Mouse (Mus musculus) ovary, postnatal 14 days (tissue): ENCODE results near the gene Ndufb5.
"Not testable (repeated sequence)": the region's sequence is repeated elsewhere in the genome, so short reads cannot be mapped to it uniquely, and the experiment has no call there.

Experiments
- DNase-seq: peaks from one replicate; pipeline ENCODE4 v3.0.0; 2022; ENCODE audit warnings: low spot score

The Ndufb5 gene

DNA sequence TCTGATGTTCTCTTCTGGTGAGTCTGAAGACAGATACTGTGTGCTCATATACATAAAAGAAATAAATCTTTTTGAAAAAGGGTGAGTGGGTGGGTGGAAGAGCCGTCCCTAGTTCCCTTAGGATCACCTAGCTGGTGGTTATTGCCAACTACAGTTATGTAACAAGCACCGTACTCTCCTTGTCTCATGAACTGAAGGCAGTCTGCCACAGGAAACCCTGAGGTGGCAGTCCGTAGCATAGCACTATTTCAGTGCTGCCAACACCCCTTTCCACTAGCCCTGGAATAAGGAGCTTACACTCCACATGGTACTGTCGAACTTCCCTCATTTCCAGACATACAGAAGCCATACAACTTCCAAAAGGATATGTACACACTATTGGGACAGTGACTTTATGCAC is 8.9 kb upstream of the Ndufb5 start:
- no peak for DNase-seq

DNA sequence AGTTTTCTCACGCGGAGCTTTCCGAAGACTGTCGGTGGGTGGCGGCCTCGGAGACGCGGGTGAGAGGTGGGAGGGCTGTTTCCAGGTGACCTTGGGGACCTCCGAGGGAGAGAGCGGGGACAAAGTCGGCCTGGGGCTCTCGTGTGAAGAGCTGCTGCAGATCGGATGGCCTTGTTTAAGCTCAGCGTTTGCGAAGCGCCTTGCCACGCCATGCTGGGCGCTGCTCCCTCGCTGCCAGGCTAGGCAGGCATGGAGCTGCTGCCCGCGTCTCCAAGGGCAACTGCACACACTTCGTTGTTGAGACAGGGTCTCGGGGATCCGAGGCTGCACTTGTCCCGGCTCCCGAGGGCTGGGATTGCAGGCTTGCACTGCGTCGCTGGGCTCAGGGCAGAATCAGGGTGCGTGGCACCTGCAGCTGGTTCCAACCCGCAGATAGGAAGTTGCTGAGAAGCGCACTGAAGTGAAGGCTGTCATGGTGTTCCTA is 424 bp downstream of the Ndufb5 start, which contains the start of gene Mrpl47:
TSS of gene Mrpl47 (minus strand) at position 434 of the 484 bp plus-strand sequence.
- no peak for DNase-seq

DNA sequence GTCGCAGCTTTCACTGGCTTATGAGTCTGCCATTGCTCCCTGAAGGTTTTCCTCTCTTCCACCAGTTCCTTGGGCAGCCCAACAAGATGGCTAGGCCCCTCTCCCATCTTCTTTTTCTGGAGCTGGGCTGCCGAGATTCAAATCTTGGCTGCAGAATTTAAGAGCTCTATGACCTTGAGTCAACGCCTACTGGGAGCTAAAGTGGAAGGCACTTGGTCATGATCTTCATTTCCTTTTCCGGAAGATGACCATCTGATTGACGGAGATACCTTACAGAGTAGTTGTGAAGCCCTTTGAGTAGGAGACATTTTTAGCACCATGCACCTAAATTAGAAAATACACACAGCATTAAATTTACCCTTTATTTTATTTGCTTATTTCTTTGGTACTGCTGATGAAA is 1.8 kb downstream of the Ndufb5 start:
- no peak for DNase-seq

DNA sequence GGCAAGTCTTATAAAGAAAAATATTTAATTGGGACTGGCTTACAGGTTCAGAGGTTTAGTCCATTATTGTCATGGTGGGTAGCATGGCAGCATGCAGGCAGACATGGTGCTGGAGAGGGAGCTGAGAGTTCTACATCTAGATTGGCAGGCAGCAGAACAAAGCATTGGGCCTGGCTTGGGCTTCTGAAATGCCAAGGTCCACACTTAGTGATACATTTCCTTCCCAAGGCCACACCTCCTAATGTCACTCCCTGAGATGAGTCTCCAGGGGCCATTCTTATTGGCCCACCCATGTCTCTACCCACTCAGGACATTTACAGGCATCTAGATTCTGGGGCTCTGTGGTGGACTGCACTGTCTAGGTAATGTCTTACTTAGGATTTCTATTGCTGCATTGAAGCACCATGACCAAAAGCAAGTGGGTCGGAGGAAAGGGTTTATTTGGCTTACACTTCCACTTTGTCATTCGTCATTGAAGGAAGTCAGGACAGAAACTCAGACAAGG is 5.5 kb downstream of the Ndufb5 start:
- DNase-seq, result no peak

DNA sequence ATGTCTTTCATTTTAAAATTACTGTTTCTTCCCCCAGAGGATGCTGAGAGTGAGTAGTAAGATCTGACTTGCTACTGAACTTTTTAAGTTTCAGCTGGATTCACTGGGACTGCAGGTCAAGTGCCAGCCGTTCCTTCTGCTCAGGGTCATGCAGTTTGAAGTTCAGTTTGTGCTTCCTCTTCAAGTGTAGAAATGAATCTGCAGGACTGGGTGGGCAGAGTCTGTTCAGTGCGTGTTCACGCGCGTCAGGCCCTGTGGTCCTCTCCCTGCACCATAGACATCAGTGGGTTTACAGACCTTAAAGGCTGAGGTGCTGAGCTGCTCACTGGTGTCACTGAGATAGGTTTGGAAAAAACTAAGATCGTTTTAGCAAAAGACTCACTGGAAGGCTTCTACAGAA is 8.2 kb downstream of the Ndufb5 start:
- no peak for DNase-seq

DNA sequence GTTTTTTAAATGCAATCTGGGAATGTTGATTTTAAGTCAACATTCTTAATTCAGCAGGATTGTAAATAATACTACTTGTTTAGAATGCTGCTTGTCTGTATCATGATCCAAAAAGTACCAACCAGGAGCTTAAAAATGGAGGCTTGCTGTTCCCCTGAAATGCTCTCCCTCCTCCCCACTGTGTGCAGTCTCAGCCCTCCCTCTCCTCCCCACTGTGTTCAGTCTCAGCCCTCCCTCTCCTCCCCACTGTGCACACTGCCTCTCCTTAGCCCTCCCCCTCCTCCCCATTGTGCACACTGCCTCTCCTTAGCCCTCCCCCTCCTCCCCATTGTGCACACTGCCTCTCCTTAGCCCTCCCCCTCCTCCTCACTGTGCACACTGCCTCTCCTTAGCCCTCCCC is 8.6 kb downstream of the Ndufb5 start:
- DNase-seq, result not testable (repeated sequence)

DNA sequence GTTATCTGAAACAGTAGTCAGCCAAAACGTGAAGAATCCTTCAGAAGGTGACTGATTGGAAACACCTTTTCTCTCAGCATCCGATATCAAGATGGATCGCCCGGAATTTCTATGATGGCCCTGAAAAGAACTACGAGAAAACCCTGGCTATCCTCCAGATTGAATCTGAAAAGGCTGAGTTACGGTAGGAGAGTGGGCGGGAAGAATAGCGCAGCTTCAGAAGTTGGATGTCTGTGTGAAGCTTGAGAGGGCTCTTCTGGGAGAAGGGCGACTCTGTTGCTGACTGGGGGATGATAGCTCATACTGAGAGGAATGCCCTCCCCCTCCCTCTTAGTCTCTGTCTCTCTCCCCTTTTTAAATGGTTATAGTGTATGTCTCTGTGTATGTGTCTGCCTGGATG is 11.6 kb downstream of the Ndufb5 start:
- no peak for DNase-seq

DNA sequence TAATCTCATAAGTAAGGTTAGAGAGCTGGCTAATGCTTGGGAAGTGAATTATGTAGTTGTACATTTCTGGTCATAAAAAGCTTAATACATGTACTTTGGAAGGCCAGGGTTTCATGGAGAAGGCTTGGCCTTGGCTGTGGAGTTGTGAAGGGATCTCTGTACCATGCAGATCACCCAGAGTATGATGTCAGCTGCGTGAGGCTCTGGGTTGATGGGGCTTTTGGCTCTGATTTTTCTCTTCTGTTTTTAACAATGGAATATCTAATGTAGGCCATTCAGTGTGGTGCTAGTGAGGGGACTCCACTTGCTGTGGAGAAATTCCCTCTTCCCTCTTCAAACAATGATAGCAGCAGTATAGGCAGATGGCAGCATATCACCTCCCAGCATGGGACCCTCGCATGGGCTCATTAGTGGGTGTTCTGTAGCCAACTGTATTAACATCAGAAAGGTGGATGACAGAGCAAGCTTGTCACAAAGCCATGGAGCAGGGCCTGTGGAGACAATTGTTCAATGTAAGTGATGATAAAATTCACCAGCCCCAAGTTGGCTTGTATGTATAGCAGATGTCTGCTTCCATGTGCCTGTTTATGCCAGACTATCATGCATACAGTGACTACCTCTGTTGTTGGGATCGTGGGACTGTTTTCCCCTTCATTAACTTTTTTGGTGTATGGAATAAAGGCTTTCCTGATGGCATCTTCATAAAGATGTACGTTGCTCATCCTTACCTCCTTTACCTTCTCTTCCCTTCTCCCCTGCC is 13.2 kb downstream of the Ndufb5 start:
- DNase-seq, result no peak

DNA sequence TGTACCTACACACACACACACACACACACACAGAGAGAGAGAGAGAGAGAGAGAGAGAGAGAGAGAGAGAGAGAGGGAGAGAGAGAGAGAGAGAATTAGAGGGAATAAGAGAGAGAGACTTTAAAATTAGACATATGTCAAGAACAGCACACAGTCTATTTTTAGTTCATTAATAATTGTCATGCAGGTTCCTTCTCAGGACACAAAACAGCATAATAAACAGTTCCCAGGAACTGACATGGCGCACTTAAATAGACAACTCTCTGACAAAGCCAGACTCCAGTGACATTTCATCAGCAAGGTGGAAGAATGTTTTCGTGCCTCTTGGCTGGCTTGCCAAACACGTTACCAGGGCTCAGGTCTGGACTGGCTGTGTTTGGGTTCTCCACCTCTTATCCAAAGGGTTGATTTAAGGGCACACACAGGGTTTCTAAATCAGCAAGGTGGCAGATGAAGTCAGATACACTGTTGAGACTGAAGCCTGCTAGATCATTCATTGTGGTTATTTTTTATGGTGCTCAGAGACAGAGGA is 17.7 kb downstream of the Ndufb5 start:
- no peak for DNase-seq

DNA sequence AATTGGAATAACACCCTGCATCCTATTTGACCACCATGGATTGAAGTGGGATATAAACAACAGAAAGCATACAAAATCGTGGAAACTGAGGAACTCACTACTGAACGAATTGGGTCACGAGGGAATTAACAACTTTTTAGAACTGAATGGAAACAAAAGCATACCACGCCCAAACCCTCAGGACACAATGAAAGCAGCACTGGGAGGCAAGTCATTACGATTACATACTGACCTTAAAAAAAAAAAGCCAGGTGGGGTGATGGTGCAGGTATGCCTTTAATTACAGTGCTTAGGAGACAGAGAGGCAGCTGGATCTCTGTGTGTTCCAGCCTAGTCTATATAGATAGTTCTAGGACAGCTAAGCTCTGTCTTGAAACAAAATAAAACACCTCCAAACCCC is 22.4 kb downstream of the Ndufb5 start:
- DNase-seq, result no peak

DNA sequence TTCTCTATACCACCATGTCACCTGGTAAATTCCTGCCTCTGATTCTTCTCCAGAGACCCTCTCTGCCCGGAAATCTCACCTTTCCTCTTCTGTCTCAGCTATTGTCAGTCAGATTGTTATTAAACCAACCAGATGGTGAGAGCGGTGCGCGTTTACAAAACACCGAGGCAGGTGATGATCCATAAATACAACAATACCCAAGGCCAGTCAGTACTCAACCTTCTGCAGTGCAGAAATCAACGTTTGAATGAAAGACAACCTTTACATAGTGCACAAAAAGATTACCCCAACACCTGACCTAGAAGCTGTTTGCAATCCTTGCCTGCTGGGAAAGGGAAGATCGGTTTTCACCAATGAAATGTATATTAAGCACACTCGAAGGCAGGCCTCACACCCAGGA is 26.2 kb downstream of the Ndufb5 start:
- DNase-seq, result no peak

DNA sequence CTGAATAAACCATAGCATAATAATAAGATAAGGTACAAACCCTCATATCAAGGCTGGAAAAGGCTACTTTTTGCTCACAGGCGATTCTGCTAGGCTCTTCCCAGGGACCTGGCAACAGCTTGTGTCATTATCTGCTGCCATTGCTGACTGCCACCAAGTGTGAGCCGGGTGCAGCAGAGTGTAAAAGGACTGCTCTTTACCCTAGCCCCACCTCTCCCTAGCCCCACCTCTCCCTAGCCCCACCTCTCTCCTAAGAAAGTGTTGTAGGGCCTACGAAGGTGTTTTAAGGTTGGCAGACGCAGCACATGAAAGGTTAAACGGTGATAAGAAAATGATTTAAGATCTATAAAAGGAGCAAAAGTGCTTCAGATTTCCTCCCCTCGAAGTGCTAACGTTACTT is 27.1 kb downstream of the Ndufb5 start:
- DNase-seq, result no peak

DNA sequence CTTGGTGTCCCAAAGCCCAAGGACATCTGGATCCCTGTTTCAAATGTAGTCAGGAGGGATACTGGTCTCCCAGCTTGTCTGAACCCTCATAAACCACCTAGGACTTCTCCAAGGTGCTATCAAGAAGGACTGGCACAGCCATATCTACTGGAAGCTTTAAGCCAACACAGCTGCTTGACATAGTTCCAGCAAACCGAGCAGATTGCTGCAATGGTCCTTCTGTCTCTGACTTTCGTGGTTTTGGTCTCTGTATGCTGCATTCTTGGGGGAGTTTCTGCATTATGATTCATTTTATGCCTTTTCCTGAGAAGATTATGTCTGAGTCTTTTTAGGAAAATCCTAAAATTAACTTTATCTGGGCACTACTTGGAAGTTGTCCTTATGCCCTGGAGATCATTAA is 34.0 kb downstream of the Ndufb5 start:
- DNase-seq, result no peak
